Mouse (Mus musculus) brain, embryonic 14.5 days (tissue): ENCODE measurements around the gene Ddx42.

Source experiments
- CTCF ChIP-seq: fragments of 200-500 bp; IDR thresholded peaks from 2 replicates; pipeline ENCODE4 v1.5.1; 2012; ENCODE audit warnings: inconsistent platforms, mild to moderate bottlenecking, moderate library complexity, borderline replicate concordance; ENCODE audit not compliant: insufficient read depth, insufficient read length; ENCODE audit errors: extremely low read depth
- POLR2A ChIP-seq: fragments of 200-500 bp; IDR thresholded peaks from 2 replicates; pipeline ENCODE4 v1.6.1; 2012; ENCODE audit warnings: mild to moderate bottlenecking, inconsistent platforms, borderline replicate concordance; ENCODE audit not compliant: poor library complexity, insufficient read depth, insufficient read length, severe bottlenecking; ENCODE audit errors: extremely low read depth

DNA sequence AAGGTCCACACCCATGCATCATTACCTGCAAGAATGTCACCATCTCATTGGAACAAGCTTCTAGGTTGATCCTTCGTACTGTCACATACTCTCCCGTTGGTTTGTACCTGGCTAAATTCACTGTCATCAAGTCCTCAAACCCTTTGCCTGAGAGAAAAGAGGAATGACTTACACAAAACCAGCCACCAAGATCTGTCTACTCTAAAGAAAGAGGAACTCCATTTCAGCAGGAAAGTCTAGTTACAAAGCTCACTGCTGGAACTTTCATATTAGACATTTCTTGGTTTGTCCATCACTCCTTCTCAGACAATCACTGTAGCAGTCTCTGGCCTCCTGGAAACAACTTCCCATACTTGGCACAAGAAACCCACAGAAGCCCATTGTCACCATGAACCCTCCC, 43.5 kb upstream of the Ddx42 start:
- TF ChIP-seq POLR2A: no peak
- TF ChIP-seq CTCF: no peak
